Mouse (Mus musculus) CH12.LX (cell line): Measurements from ENCODE around the gene Rora. TPM values are rescaled to one million over a fixed set of nuclear protein-coding genes. Genes with fewer than 3 reads are reported as not detected.

Experiments
- DNase-seq: peaks from one replicate; pipeline ENCODE4 v3.0.0-alpha.2; 2013; ENCODE audit errors: extremely low read depth
- H3K27ac ChIP-seq: 2 replicates; pipeline ENCODE4 v1.5.1; 2012; ENCODE audit warnings: low read depth, mild to moderate bottlenecking, control low read depth, moderate library complexity; ENCODE audit not compliant: insufficient read depth
- H3K27me3 ChIP-seq: replicated peaks from 2 replicates; pipeline ENCODE3; 2012; ENCODE audit warnings: inconsistent platforms
- H3K36me3 ChIP-seq, 2 experiments: replicated peaks in 1 of 2; 2 replicates each; pipeline versions ENCODE3 to v1.6.1; 2012; ENCODE audit warnings: inconsistent platforms in 1 of 2, low read length in 1 of 2, mild to moderate bottlenecking in 1 of 2, mixed read lengths in 1 of 2, moderate library complexity in 1 of 2; ENCODE audit not compliant: control insufficient read depth in 1 of 2, insufficient read depth in 1 of 2
- H3K4me1 ChIP-seq, 2 experiments: 2 replicates each; pipeline ENCODE4 v1.6.1; 2012; ENCODE audit warnings: inconsistent platforms in 1 of 2, moderate library complexity in 1 of 2; ENCODE audit not compliant: insufficient read depth in 2 of 2, control insufficient read depth in 1 of 2
- H3K4me2 ChIP-seq: 2 replicates; pipeline ENCODE4 v1.6.1; 2012; ENCODE audit warnings: low read depth, mild to moderate bottlenecking, control low read depth; ENCODE audit not compliant: poor library complexity, insufficient read depth, severe bottlenecking
- H3K4me3 ChIP-seq, 3 experiments: fragments of 150-350 bp in 1 of 3; sonication (generic) in 1 of 3; replicated peaks in 1 of 3; 2 replicates each; pipeline versions ENCODE3 to v1.5.1; 2011 to 2012; ENCODE audit warnings: low read depth in 2 of 3, low read length in 2 of 3, mild to moderate bottlenecking in 2 of 3, moderate library complexity in 2 of 3, control low read depth in 1 of 3, improper control_type of control experiment in 1 of 3, inconsistent platforms in 1 of 3, mixed read lengths in 1 of 3; ENCODE audit not compliant: poor library complexity in 1 of 3
- H3K79me2 ChIP-seq: replicated peaks from 2 replicates; pipeline ENCODE4 v1.6.1; 2012; ENCODE audit warnings: mild to moderate bottlenecking, moderate library complexity; ENCODE audit not compliant: control insufficient read depth, poor library complexity, insufficient read depth, severe bottlenecking; ENCODE audit errors: extremely low read depth
- H3K9ac ChIP-seq: 2 replicates; pipeline ENCODE4 v1.6.1; 2012; ENCODE audit warnings: low read depth, mild to moderate bottlenecking, control low read depth, moderate library complexity; ENCODE audit not compliant: insufficient read depth
- H3K9me3 ChIP-seq: replicated peaks from 2 replicates; pipeline ENCODE3; 2012; ENCODE audit warnings: low read length, inconsistent platforms, mixed read lengths
- BHLHE40 ChIP-seq: IDR thresholded peaks from 2 replicates; pipeline ENCODE4 v1.6.1; 2011; ENCODE audit warnings: mild to moderate bottlenecking, low read depth, low read length, improper control_type of control experiment
- CHD1 ChIP-seq: IDR thresholded peaks from 2 replicates; pipeline ENCODE4 v1.6.1; 2012; ENCODE audit warnings: low read depth, low read length, improper control_type of control experiment, inconsistent platforms
- CHD2 ChIP-seq: IDR thresholded peaks from 2 replicates; pipeline ENCODE4 v1.6.1; 2011; ENCODE audit warnings: low read length, improper control_type of control experiment
- CTCF ChIP-seq, 2 experiments: IDR thresholded peaks in 1 of 2; conservative IDR thresholded peaks in 1 of 2; 2 replicates each; pipeline ENCODE4 v1.5.1; 2011 to 2012; ENCODE audit warnings: low read depth in 2 of 2, low read length in 2 of 2, improper control_type of control experiment in 1 of 2, inconsistent platforms in 1 of 2, mild to moderate bottlenecking in 1 of 2, moderate library complexity in 1 of 2
- E2F4 ChIP-seq: IDR thresholded peaks from 2 replicates; pipeline ENCODE4 v1.6.1; 2011; ENCODE audit warnings: low read depth, low read length, improper control_type of control experiment; ENCODE audit not compliant: insufficient replicate concordance
- EP300 ChIP-seq: IDR thresholded peaks from 2 replicates; pipeline ENCODE4 v1.6.1; 2011; ENCODE audit warnings: low read length, improper control_type of control experiment
- HCFC1 ChIP-seq: IDR thresholded peaks from 2 replicates; pipeline ENCODE4 v1.6.1; 2012; ENCODE audit warnings: low read depth, mild to moderate bottlenecking, inconsistent platforms, low read length, improper control_type of control experiment
- JUN ChIP-seq: IDR thresholded peaks from 2 replicates; pipeline ENCODE4 v1.6.1; 2011; ENCODE audit warnings: low read depth, mild to moderate bottlenecking, low read length, improper control_type of control experiment, moderate library complexity; ENCODE audit not compliant: insufficient read depth
- MAFK ChIP-seq: IDR thresholded peaks from 2 replicates; pipeline ENCODE4 v1.6.1; 2011; ENCODE audit warnings: low read length, improper control_type of control experiment; ENCODE audit not compliant: insufficient replicate concordance
- MAX ChIP-seq: IDR thresholded peaks from 2 replicates; pipeline ENCODE4 v1.6.1; 2011; ENCODE audit warnings: low read length, improper control_type of control experiment
- MAZ ChIP-seq: IDR thresholded peaks from 2 replicates; pipeline ENCODE4 v1.6.1; 2012; ENCODE audit warnings: low read depth, mild to moderate bottlenecking, inconsistent platforms, low read length, improper control_type of control experiment, moderate library complexity
- MEF2A ChIP-seq: IDR thresholded peaks from 2 replicates; pipeline ENCODE4 v1.6.1; 2014; ENCODE audit warnings: low read depth, mild to moderate bottlenecking, inconsistent platforms, low read length, improper control_type of control experiment, borderline replicate concordance
- MYC ChIP-seq: IDR thresholded peaks from 2 replicates; pipeline ENCODE4 v1.6.1; 2011; ENCODE audit warnings: low read depth, mild to moderate bottlenecking, improper control_type of control experiment, low read length
- NELFE ChIP-seq: IDR thresholded peaks from 2 replicates; pipeline ENCODE4 v1.6.1; 2011; ENCODE audit warnings: low read depth, low read length, improper control_type of control experiment
- NRF1 ChIP-seq: IDR thresholded peaks from 2 replicates; pipeline ENCODE4 v1.6.1; 2014; ENCODE audit warnings: low read depth, mild to moderate bottlenecking, inconsistent platforms, low read length, improper control_type of control experiment, moderate library complexity
- POLR2A ChIP-seq: IDR thresholded peaks from 2 replicates; pipeline ENCODE4 v1.6.1; 2011; ENCODE audit warnings: low read depth, mild to moderate bottlenecking, improper control_type of control experiment, low read length
- POLR2AphosphoS2 ChIP-seq: IDR thresholded peaks from 2 replicates; pipeline ENCODE4 v1.6.1; 2011; ENCODE audit warnings: low read depth, low read length, improper control_type of control experiment
- RAD21 ChIP-seq: IDR thresholded peaks from 2 replicates; pipeline ENCODE4 v1.6.1; 2011; ENCODE audit warnings: low read depth, mild to moderate bottlenecking, low read length, improper control_type of control experiment, moderate library complexity
- SMC3 ChIP-seq: IDR thresholded peaks from 2 replicates; pipeline ENCODE4 v1.6.1; 2011; ENCODE audit warnings: low read depth, low read length, improper control_type of control experiment
- TCF12 ChIP-seq: IDR thresholded peaks from 2 replicates; pipeline ENCODE4 v1.6.1; 2014; ENCODE audit warnings: low read depth, mild to moderate bottlenecking, inconsistent platforms, low read length, improper control_type of control experiment
- ZC3H11A ChIP-seq: IDR thresholded peaks from 2 replicates; pipeline ENCODE4 v1.6.1; 2012; ENCODE audit warnings: low read depth, mild to moderate bottlenecking, inconsistent platforms, low read length, improper control_type of control experiment
- ZNF384 ChIP-seq: IDR thresholded peaks from 2 replicates; pipeline ENCODE4 v1.6.1; 2012; ENCODE audit warnings: low read depth, low read length, improper control_type of control experiment, inconsistent platforms
- dilution Hi-C: fragments of 300-500 bp; cut with MboI; formaldehyde crosslinking; loops from 2 replicates; pipeline ENCODE4 v1.14.3; 2020; ENCODE audit warnings: low sequenced_read_pairs; ENCODE audit not compliant: extremely low pct_unique_long_range_greater_than_20kb, extremely low pct_ligation_motif_present
- in situ Hi-C: fragments of 300-500 bp; cut with MboI; formaldehyde crosslinking; loops from 3 replicates; pipeline ENCODE4 v1.14.3; 2019; ENCODE audit warnings: low sequenced_read_pairs, low pct_ligation_motif_present, low pct_unique_long_range_greater_than_20kb, mixed read lengths
- polyA plus RNA-seq: library from polyadenylated mRNA; unstranded; fragments of >175 nt; gene quantifications from 2 replicates; pipeline ENCODE4 v1.2.1, GENCODE M21; 2012; ENCODE audit warnings: low read depth; ENCODE audit not compliant: insufficient read length
- total RNA-seq, 2 experiments: library from RNA; depleted of rRNA; stranded (reverse); fragments of 300-350 nt in 1 of 2; fragments of >200 nt in 1 of 2; gene quantifications; 2 replicates each; pipeline ENCODE4 v1.2.3; 2012 to 2014

The Rora gene
- total and polyA plus RNA-seq, 3 experiments, result 0.36 to 0.66 (median 0.64) TPM

DNA sequence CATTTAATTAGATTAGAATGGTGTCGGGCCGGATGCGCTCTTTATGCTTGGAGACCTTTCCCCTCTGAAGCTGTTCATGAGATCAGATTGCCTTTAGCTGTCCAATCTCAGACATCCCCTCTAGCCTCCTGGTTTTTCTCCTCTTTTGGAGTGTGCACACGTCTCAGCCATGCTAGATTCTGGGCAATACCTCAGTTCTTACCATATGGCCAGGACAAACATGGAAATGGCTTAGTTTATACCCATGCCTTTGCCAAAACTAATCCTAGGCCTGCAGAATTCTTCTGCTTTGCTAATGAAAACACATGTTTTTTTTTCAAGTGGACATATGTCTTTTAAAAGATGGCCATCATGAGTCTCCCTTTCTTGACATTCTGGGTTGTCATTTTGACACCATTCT is 46.3 kb downstream of the Rora start:
- Histone ChIP-seq H3K4me3 (no peak overlapping the region), H3K9ac (no peak overlapping the region), H3K27me3 (no peaks in the 10 kb centered on the region), H3K4me1 (no peaks in the 10 kb centered on the region), H3K4me2 (no peak overlapping the region), H3K36me3 (no peaks in the 10 kb centered on the region), H3K27ac (no peak overlapping the region), H3K79me2 (no peaks in the 10 kb centered on the region), H3K9me3 (peaks cover 66% of the 10 kb centered on the region)
- dilution Hi-C loops, result no loop called here
- TF ChIP-seq NRF1, result no peak
- no peak for TF ChIP-seq MAFK
- TF ChIP-seq NELFE, result no peak
- no peak for TF ChIP-seq CHD1
- no peak for TF ChIP-seq CHD2
- in situ Hi-C loops, result no loop called here
- no peak for DNase-seq

DNA sequence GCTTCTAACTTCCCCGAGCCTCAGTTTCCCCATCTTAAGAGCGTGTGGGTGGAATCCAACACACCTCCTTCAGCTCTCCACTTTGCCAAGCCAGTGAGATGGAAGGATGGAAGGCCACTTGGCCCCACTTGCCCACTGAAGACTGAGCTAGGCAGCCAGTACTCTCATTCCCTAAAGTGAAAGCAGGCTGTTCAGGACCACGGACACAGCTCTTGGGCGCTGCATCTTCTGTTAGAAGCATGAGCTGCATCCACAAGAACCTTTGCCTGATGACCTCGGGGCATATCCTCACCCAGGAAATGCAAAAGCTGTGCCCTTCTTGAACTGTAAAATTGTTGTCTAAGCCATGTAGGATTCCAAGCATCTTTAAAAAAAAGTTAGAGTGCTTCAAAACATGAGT is 54.0 kb downstream of the Rora start:
- TF ChIP-seq POLR2AphosphoS2 (no peak), CTCF (conservative IDR thresholded peaks at IDR 0.05 in 1 of 2, IDR thresholded peaks at IDR 0.05 in 1 of 2; ENCODE audit: low read depth in 2 of 2, low read length in 2 of 2) (no peak), ZC3H11A (no peak), MAZ (no peak), BHLHE40 (no peak), SMC3 (no peak), POLR2A (no peak), TCF12 (no peak), RAD21 (no peak), CHD1 (no peak), HCFC1 (no peak), JUN (no peak), ZNF384 (no peak), NELFE (no peak), MAX (no peak), EP300 (no peak), E2F4 (no peak), MYC (no peak), MEF2A (no peak)
- Histone ChIP-seq H3K79me2 (no peaks in the 10 kb centered on the region), H3K9me3 (peaks cover 62% of the 10 kb centered on the region), H3K4me3 (no peak overlapping the region), H3K27me3 (no peaks in the 10 kb centered on the region), H3K36me3 (no peaks in the 10 kb centered on the region), H3K27ac (no peak overlapping the region), H3K9ac (no peak overlapping the region), H3K4me1 (no peaks in the 10 kb centered on the region), H3K4me2 (no peak overlapping the region)
- dilution Hi-C loops, result no loop called here
- in situ Hi-C loops, result no loop called here
- no peak for DNase-seq
